Mouse (Mus musculus): Measurements from ENCODE around the gene Gcnt3.

GRCm38 (mm10) chr9:70003516-70003915 lies 34.4 kb downstream of the Gcnt3 start:
- TF ChIP-seq HCFC1 (IDR thresholded peaks at IDR 0.05; ENCODE audit: borderline replicate concordance, insufficient read depth, low read length), result no peak
- no peak for TF ChIP-seq CHD2 (IDR thresholded peaks at IDR 0.05; ENCODE audit: low read depth, low read length)
- TF ChIP-seq ZC3H11A (IDR thresholded peaks at IDR 0.05; ENCODE audit: borderline replicate concordance, low read depth, low read length), result no peak
- TF ChIP-seq MAFK (IDR thresholded peaks at IDR 0.05; ENCODE audit: insufficient read depth, low read depth, low read length), result no peak
